Mouse (Mus musculus): Measurements from ENCODE around the gene Gbx2. TPM values are rescaled to one million over a fixed set of nuclear protein-coding genes. Genes with fewer than 3 reads are reported as not detected.

Gbx2 gene
- polyA plus RNA-seq, 1 experiment, result 0.06 TPM

DNA sequence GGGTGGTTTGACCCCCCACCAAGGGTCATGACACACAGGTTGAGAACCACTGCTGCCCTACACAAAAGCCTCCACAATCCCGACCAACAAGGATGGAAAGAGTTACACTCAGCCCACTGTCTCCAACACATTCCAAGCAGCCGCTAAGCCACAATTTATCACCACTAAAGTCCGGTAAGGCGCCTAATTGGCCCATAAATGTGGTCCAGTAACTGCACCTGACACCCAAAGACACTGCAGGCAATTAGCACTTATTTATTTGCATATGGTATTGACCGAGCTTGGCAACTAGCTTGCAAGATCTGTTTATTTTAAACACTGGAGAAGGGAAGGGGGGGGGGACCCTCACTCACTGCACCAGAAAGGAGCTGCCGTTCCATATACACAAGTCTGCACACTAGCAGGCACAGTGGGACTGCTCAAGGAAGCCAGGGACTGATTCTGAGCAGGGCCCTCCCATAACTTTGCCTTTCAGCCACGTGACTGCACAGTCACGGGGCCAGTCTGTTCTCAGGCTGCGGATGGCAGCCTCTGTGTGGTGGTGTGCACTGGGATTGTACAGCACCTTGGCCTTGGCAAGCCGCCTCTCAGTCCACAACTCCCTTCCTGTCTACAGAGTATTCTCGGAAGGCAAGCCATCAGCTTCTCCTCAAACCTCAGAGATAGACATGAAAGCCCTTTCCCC is 31.1 kb downstream of the Gbx2 start:
- DNase-seq, result no peak
- TF ChIP-seq CTCF (IDR thresholded peaks at IDR 0.05; ENCODE audit: insufficient read depth, low read length) (no peak), POLR2A (IDR thresholded peaks at IDR 0.05; ENCODE audit: borderline replicate concordance, extremely low read depth, low read depth, low read length) (no peak)
- H3K4me1 ChIP-seq (ENCODE audit: control insufficient read depth, insufficient read depth, low read length), result no peaks in the 10 kb centered on the region
- no peak overlapping the region for H3K4me3 ChIP-seq (replicated peaks; ENCODE audit: extremely low read depth, low read depth, low read length)
- WGBS, result 63% methylated on average over 11 of the region's 11 CpGs

DNA sequence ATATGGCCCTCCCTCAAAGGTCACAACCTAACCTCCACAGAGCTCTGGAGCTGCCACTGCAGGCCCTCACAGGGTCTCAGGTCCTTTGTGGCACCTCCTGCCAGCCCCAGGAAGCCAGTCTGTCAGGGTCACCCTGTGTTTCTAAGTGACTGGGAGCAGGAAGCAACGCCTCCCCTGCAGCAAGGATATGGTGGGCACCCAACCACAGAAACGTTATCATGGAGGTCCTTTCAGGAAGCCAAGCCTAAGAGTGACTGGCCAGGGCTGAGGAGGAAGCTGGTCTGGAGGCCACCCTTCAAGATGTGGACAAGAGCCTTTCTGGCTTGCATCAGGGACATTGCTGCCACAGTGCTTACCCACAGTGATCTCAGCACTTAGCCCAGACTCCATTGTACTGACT is 31.9 kb downstream of the Gbx2 start:
- H3K4me3 ChIP-seq (replicated peaks; ENCODE audit: extremely low read depth, low read depth, low read length), result no peak overlapping the region
- TF ChIP-seq CTCF (IDR thresholded peaks at IDR 0.05; ENCODE audit: insufficient read depth, low read length) (no peak), POLR2A (IDR thresholded peaks at IDR 0.05; ENCODE audit: borderline replicate concordance, extremely low read depth, low read depth, low read length) (no peak)
- H3K4me1 ChIP-seq (ENCODE audit: control insufficient read depth, insufficient read depth, low read length), result no peaks in the 10 kb centered on the region
- DNase-seq, result no peak
- 53% methylated on average over 2 of the region's 2 CpGs for WGBS

DNA sequence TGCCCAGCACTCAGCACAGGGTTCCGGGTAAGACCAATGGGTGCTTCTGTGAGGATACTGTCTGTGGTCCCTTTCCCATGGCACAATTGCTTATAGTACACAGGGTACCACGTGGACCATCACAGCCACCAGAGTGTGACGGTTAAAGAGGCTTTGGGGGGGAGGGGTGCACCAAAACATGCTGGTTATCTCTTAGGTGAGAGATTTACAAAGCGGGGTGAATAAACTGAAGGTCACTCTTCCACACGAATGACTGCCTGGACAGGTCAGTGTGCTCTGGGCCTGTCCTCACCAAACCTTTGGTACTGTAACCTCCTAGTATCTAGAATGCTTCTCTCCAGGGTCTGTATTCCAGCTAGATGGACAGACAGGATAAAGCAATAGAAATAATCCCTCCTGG is 35.2 kb downstream of the Gbx2 start:
- Histone ChIP-seq H3K4me3 (replicated peaks; ENCODE audit: extremely low read depth, low read depth, low read length) (no peak overlapping the region), H3K4me1 (ENCODE audit: control insufficient read depth, insufficient read depth, low read length) (no peaks in the 10 kb centered on the region)
- 81% methylated on average over 5 of the region's 5 CpGs for WGBS
- no peak for DNase-seq
- TF ChIP-seq POLR2A (IDR thresholded peaks at IDR 0.05; ENCODE audit: borderline replicate concordance, extremely low read depth, low read depth, low read length), result no peak
- no peak for TF ChIP-seq CTCF (IDR thresholded peaks at IDR 0.05; ENCODE audit: insufficient read depth, low read length)

DNA sequence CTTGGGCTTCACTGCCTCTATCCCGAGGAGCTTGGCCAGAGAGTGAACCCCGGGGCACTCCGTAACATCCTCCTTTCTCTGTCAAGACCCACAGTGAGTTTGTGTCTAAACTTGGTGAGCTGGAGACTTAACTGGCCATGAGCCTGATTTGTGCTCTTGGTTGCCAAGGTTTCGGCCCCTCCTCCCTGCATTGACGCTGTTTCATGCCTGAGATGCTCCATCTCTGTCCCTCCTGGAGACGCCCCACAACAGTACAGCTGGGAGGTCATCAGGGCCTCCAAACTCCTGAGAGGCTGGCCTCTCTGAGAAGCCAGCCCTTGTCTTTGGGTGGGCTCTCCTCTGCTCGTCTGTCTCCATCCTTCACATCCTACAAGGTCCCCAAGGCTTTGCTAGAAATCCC is 38.7 kb downstream of the Gbx2 start:
- TF ChIP-seq POLR2A (IDR thresholded peaks at IDR 0.05; ENCODE audit: borderline replicate concordance, extremely low read depth, low read depth, low read length), result no peak
- no peak for TF ChIP-seq CTCF (IDR thresholded peaks at IDR 0.05; ENCODE audit: insufficient read depth, low read length)
- 71% methylated on average over 7 of the region's 7 CpGs for WGBS
- no peak overlapping the region for H3K4me3 ChIP-seq (replicated peaks; ENCODE audit: extremely low read depth, low read depth, low read length)

DNA sequence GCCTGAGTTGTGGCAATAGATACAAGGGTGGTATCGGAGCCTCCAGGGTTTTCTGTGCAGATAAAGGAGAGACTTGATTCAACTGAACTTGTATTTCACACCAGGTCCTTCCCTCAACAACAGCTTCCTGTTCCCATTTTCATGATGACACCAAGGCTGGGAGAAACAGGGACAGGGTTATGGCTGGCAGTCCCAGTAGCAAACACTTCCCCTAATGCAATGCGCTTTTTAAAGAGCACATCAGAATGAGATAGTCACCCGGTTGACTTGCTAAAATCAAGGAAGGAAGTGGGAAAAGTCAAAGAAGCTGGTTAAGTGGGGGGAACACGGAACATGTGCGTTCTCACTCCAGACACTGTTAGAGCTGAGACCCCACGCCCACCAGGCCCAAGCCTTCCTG is 39.6 kb downstream of the Gbx2 start:
- Histone ChIP-seq H3K4me3 (replicated peaks; ENCODE audit: extremely low read depth, low read depth, low read length) (no peak overlapping the region), H3K4me1 (ENCODE audit: control insufficient read depth, insufficient read depth, low read length) (no peaks in the 10 kb centered on the region)
- TF ChIP-seq POLR2A (IDR thresholded peaks at IDR 0.05; ENCODE audit: borderline replicate concordance, extremely low read depth, low read depth, low read length) (no peak), CTCF (IDR thresholded peaks at IDR 0.05; ENCODE audit: insufficient read depth, low read length) (no peak)
- 74% methylated on average over 6 of the region's 6 CpGs for WGBS
- no peak for DNase-seq

More for the DNA sequence above, 38.7 kb downstream of the Gbx2 start:
- H3K4me1 ChIP-seq (ENCODE audit: control insufficient read depth, insufficient read depth, low read length), result no peaks in the 10 kb centered on the region
- no peak for DNase-seq

DNA sequence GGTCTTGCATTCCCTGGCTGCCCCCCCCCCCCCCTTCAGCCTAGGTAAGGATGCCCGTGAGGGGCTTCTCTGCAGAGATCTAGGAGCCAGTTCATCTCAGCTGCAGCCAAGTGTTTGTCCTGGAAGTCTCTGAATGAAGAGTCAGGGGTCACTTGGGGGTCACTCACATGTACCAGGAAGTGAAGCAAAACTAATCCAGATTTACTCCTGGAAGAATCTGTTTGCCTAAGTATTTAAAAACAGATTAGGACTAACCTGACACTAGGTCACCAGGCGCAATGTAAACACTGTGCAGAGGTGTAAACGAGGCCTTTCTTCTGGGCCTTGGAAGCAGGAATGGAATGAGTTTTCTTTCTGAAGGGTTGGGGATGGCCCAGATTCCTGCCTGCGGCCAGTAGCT is 45.3 kb downstream of the Gbx2 start:
- TF ChIP-seq POLR2A (IDR thresholded peaks at IDR 0.05; ENCODE audit: borderline replicate concordance, extremely low read depth, low read depth, low read length), result no peak
- TF ChIP-seq CTCF (IDR thresholded peaks at IDR 0.05; ENCODE audit: insufficient read depth, low read length), result no peak
- Histone ChIP-seq H3K4me1 (ENCODE audit: control insufficient read depth, insufficient read depth, low read length) (peaks cover 6% of the 10 kb centered on the region; the same call in 1 of the 2 replicates), H3K4me3 (replicated peaks; ENCODE audit: extremely low read depth, low read depth, low read length) (no peak overlapping the region)
- no peak for DNase-seq
- WGBS, result 56% methylated on average over 4 of the region's 4 CpGs

DNA sequence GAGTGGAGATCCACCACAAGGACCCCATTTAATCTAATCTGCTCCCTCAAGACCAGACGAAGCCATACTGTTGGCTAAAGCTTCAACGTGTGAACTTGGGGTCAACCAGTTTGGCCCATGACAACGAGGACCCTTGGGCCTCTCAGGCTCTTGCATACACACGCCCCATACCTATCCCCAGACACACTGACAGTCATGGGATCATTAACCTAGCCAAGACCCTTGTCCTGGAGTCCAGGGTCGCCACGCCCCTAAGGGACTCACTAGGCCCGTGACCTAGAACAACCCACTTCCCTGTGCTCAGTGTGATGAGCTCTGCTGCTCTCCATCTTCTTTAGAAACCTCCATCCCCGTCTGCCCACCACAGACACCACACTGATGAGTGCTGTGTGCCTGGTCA is 46.6 kb downstream of the Gbx2 start:
- Histone ChIP-seq H3K4me3 (replicated peaks; ENCODE audit: extremely low read depth, low read depth, low read length) (no peak overlapping the region), H3K4me1 (ENCODE audit: control insufficient read depth, insufficient read depth, low read length) (peaks cover 9% of the 10 kb centered on the region; the same call in 1 of the 2 replicates)
- TF ChIP-seq POLR2A (IDR thresholded peaks at IDR 0.05; ENCODE audit: borderline replicate concordance, extremely low read depth, low read depth, low read length) (no peak), CTCF (IDR thresholded peaks at IDR 0.05; ENCODE audit: insufficient read depth, low read length) (no peak)
- 89% methylated on average over 8 of the region's 8 CpGs for WGBS
- DNase-seq, result no peak

DNA sequence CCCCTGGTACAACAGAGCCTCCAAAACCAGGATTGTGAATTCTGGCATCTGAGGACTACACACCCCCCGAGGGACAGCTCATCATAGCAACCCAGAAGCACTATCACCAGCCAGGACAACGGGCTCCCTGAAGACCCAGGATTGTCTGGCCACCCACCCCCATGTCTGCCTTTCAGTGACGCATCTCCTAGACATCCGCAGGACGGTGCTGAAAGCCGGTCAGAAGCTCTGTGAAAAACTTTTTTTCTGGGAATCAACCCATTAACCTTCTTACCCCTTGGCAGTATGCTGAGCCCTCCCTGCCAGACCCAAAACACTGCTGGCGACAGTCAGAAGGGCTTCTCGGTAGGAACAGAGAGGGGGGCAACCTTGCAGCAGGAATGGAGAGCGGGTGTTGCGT is 50.1 kb downstream of the Gbx2 start:
- TF ChIP-seq CTCF (IDR thresholded peaks at IDR 0.05; ENCODE audit: insufficient read depth, low read length) (no peak), POLR2A (IDR thresholded peaks at IDR 0.05; ENCODE audit: borderline replicate concordance, extremely low read depth, low read depth, low read length) (no peak)
- Histone ChIP-seq H3K4me1 (ENCODE audit: control insufficient read depth, insufficient read depth, low read length) (peaks cover 16% of the 10 kb centered on the region), H3K4me3 (replicated peaks; ENCODE audit: extremely low read depth, low read depth, low read length) (no peak overlapping the region)
- DNase-seq, result no peak
- 65% methylated on average over 10 of the region's 10 CpGs for WGBS

DNA sequence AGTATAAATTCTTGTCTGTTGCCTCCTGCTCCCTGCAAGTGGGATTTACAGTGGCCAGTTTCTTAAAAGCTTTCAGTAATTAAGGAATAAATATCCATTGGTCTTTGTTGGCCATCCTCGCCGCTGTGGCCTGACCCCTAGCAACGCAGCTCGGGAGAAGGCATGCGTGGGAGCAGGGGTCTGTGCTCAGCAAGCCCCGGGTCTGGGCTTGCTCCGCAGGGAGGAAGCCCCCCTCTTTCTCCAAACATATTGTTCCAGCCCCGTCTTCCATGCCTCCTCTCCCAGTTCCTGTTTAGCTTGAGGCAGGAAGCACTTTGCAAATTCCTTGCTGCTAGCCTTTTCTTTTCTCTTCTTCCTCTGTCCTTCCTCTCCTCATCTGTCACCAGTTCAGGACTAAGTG is 50.8 kb downstream of the Gbx2 start:
- TF ChIP-seq CTCF (IDR thresholded peaks at IDR 0.05; ENCODE audit: insufficient read depth, low read length), result no peak
- TF ChIP-seq POLR2A (IDR thresholded peaks at IDR 0.05; ENCODE audit: borderline replicate concordance, extremely low read depth, low read depth, low read length), result no peak
- WGBS, result 48% methylated on average over 8 of the region's 8 CpGs
- Histone ChIP-seq H3K4me1 (ENCODE audit: control insufficient read depth, insufficient read depth, low read length) (peaks cover 16% of the 10 kb centered on the region), H3K4me3 (replicated peaks; ENCODE audit: extremely low read depth, low read depth, low read length) (no peak overlapping the region)
- no peak for DNase-seq

DNA sequence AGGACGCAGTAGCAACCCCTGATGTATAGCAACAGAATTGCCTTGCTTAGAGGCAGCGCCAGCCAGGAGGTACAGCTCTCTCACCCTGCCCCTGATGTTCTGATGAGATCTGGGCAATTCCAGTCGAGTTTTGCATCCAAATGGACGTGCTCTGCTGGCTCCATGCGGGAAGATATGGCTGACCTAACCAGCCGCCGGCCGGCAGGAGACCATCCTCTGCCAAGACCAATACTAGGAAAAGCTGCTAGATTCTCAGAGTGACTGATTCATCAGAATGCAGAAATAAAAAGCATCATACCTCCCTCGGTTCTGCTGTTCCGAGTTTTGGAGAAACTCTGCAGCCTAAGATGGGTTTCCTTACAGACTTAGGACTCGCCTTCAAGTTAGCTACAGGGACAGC is 52.5 kb downstream of the Gbx2 start:
- Histone ChIP-seq H3K4me3 (replicated peaks; ENCODE audit: extremely low read depth, low read depth, low read length) (no peak overlapping the region), H3K4me1 (ENCODE audit: control insufficient read depth, insufficient read depth, low read length) (peaks cover 14% of the 10 kb centered on the region)
- TF ChIP-seq CTCF (IDR thresholded peaks at IDR 0.05; ENCODE audit: insufficient read depth, low read length), result no peak
- TF ChIP-seq POLR2A (IDR thresholded peaks at IDR 0.05; ENCODE audit: borderline replicate concordance, extremely low read depth, low read depth, low read length), result no peak
- DNase-seq, result no peak
- 81% methylated on average over 11 of the region's 11 CpGs for WGBS

Other genes with a start within 250 kb of the Gbx2 start
- gene Asb18, start 83.5 kb upstream of the Gbx2 start, polyA plus RNA-seq (2012; rRNA removed), result 0.25 and 1.4 TPM in 2 replicates
- gene Iqca, start 222.2 kb upstream of the Gbx2 start, polyA plus RNA-seq (2012; rRNA removed), result 3.6 and 4.1 TPM in 2 replicates